19 mouse cellular contexts compared by ENCODE assay signal in genomic region chr17:42887282-42887707, GRCm38 (mm10). TPM values are rescaled to one million over a fixed set of nuclear protein-coding genes. Genes with fewer than 3 reads are reported as not detected.
DNase-seq lines count a peak whose midpoint lies in the region; ATAC-seq lines count a peak whose summit lies in the region.
"Had no signal": no experiment of that assay in that cellular context is flagged by ENCODE, and none has a peak within 500 bp of the region (broad histone marks: within the 10 kb centered on the region; RNA-seq: fewer than 3 reads in every experiment).

No protein-coding gene starts in this region.

- no peaks in the 10 kb centered on the region for H3K27me3 ChIP-seq in splenic B cell, adult 2 months (ENCODE audit: control insufficient read depth, insufficient read depth, low read length, poor library complexity, severe bottlenecking)
- H3K27me3 ChIP-seq: embryonic facial prominence, embryonic 15.5 days; hindbrain, embryonic 12.5 days; intestine, embryonic 15.5 days; liver, embryonic 13.5 days; neural tube, embryonic 13.5 days had no signal

- WGBS in macrophage (ENCODE audit: missing documents) = 3% methylated on average over 4 of the region's 4 CpGs

- H3K4me3 ChIP-seq in macrophage (ENCODE audit: inconsistent target) = peak overlapping the region; percentile 20; the same call in 1 of the 2 replicates
- H3K4me3 ChIP-seq: embryonic facial prominence, embryonic 15.5 days; forebrain, embryonic 10.5 days; hindbrain, embryonic 12.5 days; intestine, embryonic 15.5 days; liver, embryonic 13.5 days; neural tube, embryonic 13.5 days had no signal

- ATAC-seq in activated CD4-positive, CD25-positive, alpha-beta regulatory T cell, adult 4 months = peak; percentile 76
- ATAC-seq: intestine, embryonic 15.5 days had no signal

- no peaks in the 10 kb centered on the region for H3K79me2 ChIP-seq in macrophage (ENCODE audit: inconsistent target)

- no peaks in the 10 kb centered on the region for H3K36me3 ChIP-seq in macrophage (ENCODE audit: inconsistent target)
- H3K36me3 ChIP-seq in splenic B cell, adult 2 months (ENCODE audit: control insufficient read depth, insufficient read depth, low read length, poor library complexity, severe bottlenecking) = no peaks in the 10 kb centered on the region
- H3K36me3 ChIP-seq: embryonic facial prominence, embryonic 15.5 days; forebrain, embryonic 10.5 days; hindbrain, embryonic 12.5 days; intestine, embryonic 15.5 days; liver, embryonic 13.5 days; neural tube, embryonic 13.5 days had no signal

- peak overlapping the region; percentile 69 for H3K27ac ChIP-seq in macrophage
- H3K27ac ChIP-seq: embryonic facial prominence, embryonic 15.5 days; forebrain, embryonic 10.5 days; hindbrain, embryonic 12.5 days; intestine, embryonic 15.5 days; liver, embryonic 13.5 days; neural tube, embryonic 13.5 days; stomach, postnatal 0 days had no signal

- DNase-seq in thymus, postnatal 0 days (ENCODE audit: low spot score) = peak; percentile 36
- no peak for DNase-seq in thymus, postnatal 10 days (ENCODE audit: low spot score in 2 of 2)
- peak; percentile 76 for DNase-seq in splenic B cell, adult 2 months (ENCODE audit: low read depth, low spot score)
- no peak for DNase-seq in frontal cortex, postnatal 10 days (ENCODE audit: low spot score in 2 of 2)
- no peak for DNase-seq in left cerebral cortex, adult 9 months (ENCODE audit: low spot score in 2 of 2)
- no peak for DNase-seq in adrenal gland, postnatal 4 days (ENCODE audit: low spot score in 2 of 2)
- DNase-seq: adrenal gland, postnatal 36 days; cerebellum, postnatal 10 days; embryo, embryonic 11 days; gastrocnemius, postnatal 10 days; liver, embryonic 13.5 days had no signal

RNA-seq across cellular contexts. Expression of gene Cd2ap, which starts 10.8 kb away (rescaled TPM):
- 15.0 and 19.8 TPM in 2 replicates for polyA plus RNA-seq in thymus, postnatal 0 days (2015; fragmentation: Nextera tagmentation; extraction: Ambion mirVana)
- polyA plus RNA-seq in activated CD4-positive, CD25-positive, alpha-beta regulatory T cell, adult 4 months (2017; shearing (Covaris generic)) = 10 to 100 TPM in 1 of 2 experiments, 1 to 10 TPM in 1; 9.1 to 12.1 TPM
- 100 to 1,000 TPM in 18 of 26 experiments, 10 to 100 TPM in 8; 39.7 to 372 (median 133) TPM for total RNA-seq in macrophage (2018; cell fraction: chromatin; rRNA removed)
- 10 to 100 TPM; 34.1 to 65.0 (median 50.3) TPM for total RNA-seq in macrophage (2018; cell fraction: cytosol; rRNA removed)
- 100 to 1,000 TPM in 14 of 26 experiments, 10 to 100 TPM in 12; 32.7 to 160 (median 100) TPM for total RNA-seq in macrophage (2018; cell fraction: nucleus; rRNA removed)
- polyA plus RNA-seq in macrophage (2018) = 25.5 to 31.0 TPM (median 28.7 TPM) in 3 replicates
- 10 to 100 TPM; 88.2 to 98.1 TPM for total RNA-seq in adrenal gland, postnatal 4 days (2021)

Comparison
In these comparisons a context has a peak if more than half of its experiments do, and no peak if none do; other contexts are left out.
1. DNase-seq: peak in thymus, postnatal 0 days (single experiment) and splenic B cell, adult 2 months (single experiment); none in thymus, postnatal 10 days (0 of 2), frontal cortex, postnatal 10 days (0 of 2), left cerebral cortex, adult 9 months (0 of 2) and adrenal gland, postnatal 4 days (0 of 2).